ENCODE assay signal across 12 mouse cellular contexts in genomic region chr9:99064216-99064615, GRCm38 (mm10). TPM values are rescaled to one million over a fixed set of nuclear protein-coding genes. Genes with fewer than 3 reads are reported as not detected.
A peak's percentile ranks its signal among the peaks of the same experiment; 100 is the strongest.
DNase-seq lines count a peak whose midpoint lies in the region; ATAC-seq and TF ChIP-seq lines count a peak whose summit lies in the region.
"Had no signal": no experiment of that assay in that cellular context is flagged by ENCODE, and none has a peak within 500 bp of the region (broad histone marks: within the 10 kb centered on the region; RNA-seq: fewer than 3 reads in every experiment).

No protein-coding gene starts in this region.

- H3K27ac ChIP-seq in limb, embryonic 14.5 days (replicated peaks; ENCODE audit: low read depth, low read length): no peak overlapping the region
- no peak overlapping the region for H3K27ac ChIP-seq in limb, embryonic 10.5 days
- no peak overlapping the region for H3K27ac ChIP-seq in midbrain, embryonic 16.5 days (ENCODE audit: low read length)

- H3K9ac ChIP-seq in limb, embryonic 14.5 days (ENCODE audit: low read depth, low read length, severe bottlenecking): no peak overlapping the region
- H3K9ac ChIP-seq in midbrain, embryonic 16.5 days (ENCODE audit: low read depth, low read length): no peak overlapping the region

- H3K27me3 ChIP-seq in limb, embryonic 14.5 days (ENCODE audit: control insufficient read depth, insufficient read depth, low read length): no peaks in the 10 kb centered on the region
- H3K27me3 ChIP-seq in limb, embryonic 10.5 days (ENCODE audit: low read depth, poor library complexity, severe bottlenecking): no peaks in the 10 kb centered on the region
- H3K27me3 ChIP-seq in midbrain, embryonic 16.5 days (ENCODE audit: control insufficient read depth, insufficient read depth, low read depth, low read length): no peaks in the 10 kb centered on the region

- H3K4me2 ChIP-seq in limb, embryonic 14.5 days (replicated peaks; ENCODE audit: low read depth, low read length, severe bottlenecking): no peak overlapping the region
- H3K4me2 ChIP-seq in midbrain, embryonic 16.5 days (ENCODE audit: low read length): no peak overlapping the region

- DNase-seq in embryo, embryonic 10 days (ENCODE audit: low spot score): peak; percentile 38
- no peak for DNase-seq in embryo, embryonic 9.5 days (ENCODE audit: extremely low spot score)
- peak; percentile 88 for DNase-seq in limb, embryonic 14.5 days (ENCODE audit: low spot score)
- DNase-seq in limb, embryonic 10.5 days (ENCODE audit: low spot score): no peak
- DNase-seq in c-Kit-positive CD71-positive TER-119-negative erythroid progenitor cells, embryonic 14.5 days (ENCODE audit: low read depth): peak; percentile 38
- DNase-seq in retina, adult 2 months (ENCODE audit: low read depth, low spot score): peak; percentile 11
- no peak for DNase-seq in urinary bladder, postnatal 36 days (ENCODE audit: low spot score in 2 of 2)
- DNase-seq: adrenal gland, postnatal 25 days; B cell, adult 2 months; kidney, postnatal 25 days had no signal

- H3K36me3 ChIP-seq in limb, embryonic 14.5 days (ENCODE audit: control insufficient read depth, insufficient read depth, low read length): peaks cover 9% of the 10 kb centered on the region; the same call in 1 of the 2 replicates
- H3K36me3 ChIP-seq in limb, embryonic 10.5 days: no peaks in the 10 kb centered on the region
- peaks cover 8% of the 10 kb centered on the region; the same call in 1 of the 2 replicates for H3K36me3 ChIP-seq in midbrain, embryonic 16.5 days (ENCODE audit: control insufficient read depth, insufficient read depth, low read length)

- H3K9me3 ChIP-seq in limb, embryonic 14.5 days (ENCODE audit: control insufficient read depth, low read length): no peaks in the 10 kb centered on the region
- H3K9me3 ChIP-seq in limb, embryonic 10.5 days (replicated peaks): no peaks in the 10 kb centered on the region
- no peaks in the 10 kb centered on the region for H3K9me3 ChIP-seq in midbrain, embryonic 16.5 days (replicated peaks; ENCODE audit: control insufficient read depth, low read length, poor library complexity, severe bottlenecking)

- 43% methylated on average over 2 of the region's 2 CpGs for WGBS in limb, embryonic 14.5 days
- WGBS in limb, embryonic 10.5 days: 68% methylated on average over 2 of the region's 2 CpGs
- WGBS in midbrain, embryonic 16.5 days: 51% methylated on average over 2 of the region's 2 CpGs

- no peaks in the 10 kb centered on the region for H3K4me1 ChIP-seq in limb, embryonic 14.5 days (ENCODE audit: control insufficient read depth, insufficient read depth, low read length)
- no peaks in the 10 kb centered on the region for H3K4me1 ChIP-seq in limb, embryonic 10.5 days
- no peaks in the 10 kb centered on the region for H3K4me1 ChIP-seq in midbrain, embryonic 16.5 days (ENCODE audit: control insufficient read depth, insufficient read depth, low read length)

- TF ChIP-seq POLR2A in limb, embryonic 14.5 days (IDR thresholded peaks at IDR 0.05; ENCODE audit: borderline replicate concordance, extremely low read depth, insufficient read depth, insufficient read length): no peak

- no peak overlapping the region for H3K4me3 ChIP-seq in limb, embryonic 14.5 days (replicated peaks; ENCODE audit: low read length)
- no peak overlapping the region for H3K4me3 ChIP-seq in limb, embryonic 10.5 days
- H3K4me3 ChIP-seq in midbrain, embryonic 16.5 days (ENCODE audit: low read depth, low read length): no peak overlapping the region

- ATAC-seq in limb, embryonic 14.5 days (ENCODE audit: low FRiP score, low read depth): peak; percentile 71
- no peak for ATAC-seq in midbrain, embryonic 16.5 days

RNA-seq across cellular contexts. Expression of gene Gm1123, which starts 28.7 kb away (rescaled TPM):
- polyA plus RNA-seq in limb, embryonic 14.5 days (2012; rRNA removed): 0.08 and 0.09 TPM in 2 replicates
- 0.17 TPM in 1 of 2 replicates, not detected in the other for polyA plus RNA-seq in limb, embryonic 14.5 days (2014; fragmentation: Nextera tagmentation; extraction: Ambion mirVana)
- polyA plus RNA-seq in limb, embryonic 10.5 days (2016; fragmentation: Nextera tagmentation; extraction: Ambion mirVana): not detected in 2 replicates
- polyA plus RNA-seq in midbrain, embryonic 16.5 days (2015; fragmentation: Nextera tagmentation; extraction: Ambion mirVana): 0.19 TPM in 1 of 2 replicates, not detected in the other
- polyA plus RNA-seq: frontal cortex, adult 2 months had no signal

Comparison
In these comparisons a context has a peak if more than half of its experiments do, and no peak if none do; other contexts are left out.
1. DNase-seq: peak in embryo, embryonic 10 days (single experiment), limb, embryonic 14.5 days (single experiment), c-Kit-positive CD71-positive TER-119-negative erythroid progenitor cells, embryonic 14.5 days (single experiment) and retina, adult 2 months (single experiment); none in embryo, embryonic 9.5 days (single experiment), limb, embryonic 10.5 days (single experiment) and urinary bladder, postnatal 36 days (0 of 2).